Mouse (Mus musculus): Measurements from ENCODE around the gene Tmem141. TPM values are rescaled to one million over a fixed set of nuclear protein-coding genes. Genes with fewer than 3 reads are reported as not detected.

The Tmem141 gene
- polyA plus RNA-seq, 1 experiment from 2014 or later = 13.4 TPM

GRCm38 (mm10) chr2:25571221-25571620, 50.6 kb downstream of the Tmem141 start:
- peaks cover 24% of the 10 kb centered on the region for H3K4me1 ChIP-seq (replicated peaks; ENCODE audit: control insufficient read depth, insufficient read depth, low read length)
- H3K9me3 ChIP-seq (ENCODE audit: control insufficient read depth, low read length) = no peaks in the 10 kb centered on the region
- H3K27ac ChIP-seq (ENCODE audit: low read depth, low read length) = no peak overlapping the region
- H3K36me3 ChIP-seq (ENCODE audit: control insufficient read depth, insufficient read depth, low read length) = peaks cover 11% of the 10 kb centered on the region; the same call in 1 of the 2 replicates
- peaks cover 7% of the 10 kb centered on the region for H3K27me3 ChIP-seq (replicated peaks; ENCODE audit: control insufficient read depth, insufficient read depth, low read length)
- no peak for DNase-seq (ENCODE audit: low spot score)
- no peak overlapping the region for H3K9ac ChIP-seq (ENCODE audit: low read depth, low read length)
- 81% methylated on average over 4 of the region's 4 CpGs for WGBS
- no peak overlapping the region for H3K4me2 ChIP-seq
- ATAC-seq (replicated peaks; ENCODE audit: low FRiP score) = no peak
- H3K4me3 ChIP-seq (ENCODE audit: low read depth, low read length) = no peak overlapping the region

Other genes starting within 250 kb of the Tmem141 start
- gene Sapcd2, start 249.7 kb downstream of the Tmem141 start, polyA plus RNA-seq (2014; fragmentation: Nextera tagmentation; extraction: Ambion mirVana) = 45.3 and 51.0 TPM in 2 replicates
- 0.25 and 0.45 TPM in 2 replicates for gene Entpd2, start 226.1 kb downstream of the Tmem141 start, polyA plus RNA-seq (2014; fragmentation: Nextera tagmentation; extraction: Ambion mirVana)
- 7.0 and 8.1 TPM in 2 replicates for gene Npdc1, start 222.7 kb downstream of the Tmem141 start, polyA plus RNA-seq (2014; fragmentation: Nextera tagmentation; extraction: Ambion mirVana)
- gene Fut7, start 198.7 kb downstream of the Tmem141 start, polyA plus RNA-seq (2014; fragmentation: Nextera tagmentation; extraction: Ambion mirVana) = 0.09 TPM in 1 of 2 replicates, not detected in the other
- 3.9 and 4.5 TPM in 2 replicates for gene Abca2, start 193.3 kb downstream of the Tmem141 start, polyA plus RNA-seq (2014; fragmentation: Nextera tagmentation; extraction: Ambion mirVana)
- 0.21 TPM in 1 of 2 replicates, not detected in the other for gene Clic3, start 165.2 kb downstream of the Tmem141 start, polyA plus RNA-seq (2014; fragmentation: Nextera tagmentation; extraction: Ambion mirVana)
- 9.2 and 14.3 TPM in 2 replicates for gene Paxx, start 160.9 kb downstream of the Tmem141 start, polyA plus RNA-seq (2014; fragmentation: Nextera tagmentation; extraction: Ambion mirVana)
- not detected in 2 replicates for gene Ptgds, start 152.0 kb downstream of the Tmem141 start, polyA plus RNA-seq (2014; fragmentation: Nextera tagmentation; extraction: Ambion mirVana)
- gene Lcn12, start 128.1 kb downstream of the Tmem141 start, polyA plus RNA-seq (2014; fragmentation: Nextera tagmentation; extraction: Ambion mirVana) = not detected in 2 replicates
- gene Fbxw5, start 121.3 kb downstream of the Tmem141 start, polyA plus RNA-seq (2014; fragmentation: Nextera tagmentation; extraction: Ambion mirVana) = 63.3 and 63.6 TPM in 2 replicates
- gene C8g, start 120.3 kb downstream of the Tmem141 start, polyA plus RNA-seq (2014; fragmentation: Nextera tagmentation; extraction: Ambion mirVana) = 14.9 and 16.8 TPM in 2 replicates
- 28.0 and 31.0 TPM in 2 replicates for gene Traf2, start 75.1 kb downstream of the Tmem141 start, polyA plus RNA-seq (2014; fragmentation: Nextera tagmentation; extraction: Ambion mirVana)
- 367 and 380 TPM in 2 replicates for gene Edf1, start 64.2 kb downstream of the Tmem141 start, polyA plus RNA-seq (2014; fragmentation: Nextera tagmentation; extraction: Ambion mirVana)
- gene Mamdc4, start 47.2 kb downstream of the Tmem141 start, polyA plus RNA-seq (2014; fragmentation: Nextera tagmentation; extraction: Ambion mirVana) = 1.3 and 1.8 TPM in 2 replicates
- gene Phpt1, start 46.8 kb downstream of the Tmem141 start, polyA plus RNA-seq (2014; fragmentation: Nextera tagmentation; extraction: Ambion mirVana) = 112 and 116 TPM in 2 replicates
- gene Ajm1, start 40.2 kb downstream of the Tmem141 start, polyA plus RNA-seq (2014; fragmentation: Nextera tagmentation; extraction: Ambion mirVana) = 0.21 TPM in 1 of 2 replicates, not detected in the other
- gene Rabl6, start 13.5 kb downstream of the Tmem141 start, polyA plus RNA-seq (2014; fragmentation: Nextera tagmentation; extraction: Ambion mirVana) = 59.3 and 67.7 TPM in 2 replicates
- gene Ccdc183, start 4.3 kb downstream of the Tmem141 start, polyA plus RNA-seq (2014; fragmentation: Nextera tagmentation; extraction: Ambion mirVana) = 0.08 and 0.12 TPM in 2 replicates
- 31.1 and 33.4 TPM in 2 replicates for gene Fcna, start 6.0 kb upstream of the Tmem141 start, polyA plus RNA-seq (2014; fragmentation: Nextera tagmentation; extraction: Ambion mirVana)
- gene Lcn8, start 31.1 kb upstream of the Tmem141 start, polyA plus RNA-seq (2014; fragmentation: Nextera tagmentation; extraction: Ambion mirVana) = not detected in 2 replicates
- gene Lcn5, start 35.9 kb upstream of the Tmem141 start, polyA plus RNA-seq (2014; fragmentation: Nextera tagmentation; extraction: Ambion mirVana) = not detected in 2 replicates
- not detected in 2 replicates for gene Lcn6, start 54.8 kb upstream of the Tmem141 start, polyA plus RNA-seq (2014; fragmentation: Nextera tagmentation; extraction: Ambion mirVana)
- not detected in 2 replicates for gene Lcn10, start 60.7 kb upstream of the Tmem141 start, polyA plus RNA-seq (2014; fragmentation: Nextera tagmentation; extraction: Ambion mirVana)
- gene Obp2a, start 78.0 kb upstream of the Tmem141 start, polyA plus RNA-seq (2014; fragmentation: Nextera tagmentation; extraction: Ambion mirVana) = not detected in 2 replicates
- gene Bmyc, start 84.7 kb upstream of the Tmem141 start, polyA plus RNA-seq (2014; fragmentation: Nextera tagmentation; extraction: Ambion mirVana) = 35.6 and 37.8 TPM in 2 replicates
- not detected in 2 replicates for gene Obp2b, start 115.0 kb upstream of the Tmem141 start, polyA plus RNA-seq (2014; fragmentation: Nextera tagmentation; extraction: Ambion mirVana)
- not detected in 2 replicates for gene Lcn3, start 143.6 kb upstream of the Tmem141 start, polyA plus RNA-seq (2014; fragmentation: Nextera tagmentation; extraction: Ambion mirVana)
- not detected in 2 replicates for gene Lcn11, start 155.0 kb upstream of the Tmem141 start, polyA plus RNA-seq (2014; fragmentation: Nextera tagmentation; extraction: Ambion mirVana)
- not detected in 2 replicates for gene Gm13539, start 160.3 kb upstream of the Tmem141 start, polyA plus RNA-seq (2014; fragmentation: Nextera tagmentation; extraction: Ambion mirVana)
- not detected in 2 replicates for gene Glt6d1, start 193.8 kb upstream of the Tmem141 start, polyA plus RNA-seq (2014; fragmentation: Nextera tagmentation; extraction: Ambion mirVana)
- not detected in 2 replicates for gene Lcn9, start 201.1 kb upstream of the Tmem141 start, polyA plus RNA-seq (2014; fragmentation: Nextera tagmentation; extraction: Ambion mirVana)
- not detected in 2 replicates for gene Sohlh1, start 225.2 kb upstream of the Tmem141 start, polyA plus RNA-seq (2014; fragmentation: Nextera tagmentation; extraction: Ambion mirVana)
- gene Kcnt1, start 241.7 kb upstream of the Tmem141 start, polyA plus RNA-seq (2014; fragmentation: Nextera tagmentation; extraction: Ambion mirVana) = 0.33 TPM in 1 of 2 replicates, not detected in the other

All from liver, embryonic 11.5 days (tissue).